Mouse (Mus musculus) limb, embryonic 11.5 days (tissue): ENCODE measurements around the gene Dhx40. TPM values are rescaled to one million over a fixed set of nuclear protein-coding genes. Genes with fewer than 3 reads are reported as not detected.
"Not testable (repeated sequence)": the region's sequence is repeated elsewhere in the genome, so short reads cannot be mapped to it uniquely, and the experiment has no call there.

Experiments used
- ATAC-seq: fragments of 200-750 bp; cut with Nextera tagmentation; 2 replicates; pipeline ENCODE4 v1.8.0; 2017; ENCODE audit warnings: low read depth; ENCODE audit not compliant: insufficient number of reproducible peaks, low FRiP score, low TSS enrichment
- DNase-seq: peaks from one replicate; pipeline ENCODE4 v3.0.0-alpha.2; 2015; ENCODE audit warnings: low spot score
- H3K27ac ChIP-seq: fragments of 300-500 bp; sonication (generic); replicated peaks from 2 replicates; pipeline ENCODE4 v1.5.1; 2014; ENCODE audit warnings: low read depth, mild to moderate bottlenecking, low read length
- H3K27me3 ChIP-seq: fragments of 300-500 bp; sonication (generic); 2 replicates; pipeline ENCODE4 v1.6.1; 2014; ENCODE audit warnings: mild to moderate bottlenecking, low read length, mixed read lengths; ENCODE audit not compliant: control insufficient read depth, insufficient read depth
- H3K36me3 ChIP-seq: fragments of 300-500 bp; sonication (generic); 2 replicates; pipeline ENCODE4 v1.6.1; 2014; ENCODE audit warnings: mild to moderate bottlenecking, low read length, moderate library complexity, mixed read lengths; ENCODE audit not compliant: control insufficient read depth, insufficient read depth
- H3K4me1 ChIP-seq: fragments of 300-500 bp; sonication (generic); 2 replicates; pipeline ENCODE4 v1.6.1; 2014; ENCODE audit warnings: low read length, mixed read lengths; ENCODE audit not compliant: control insufficient read depth, insufficient read depth
- H3K4me2 ChIP-seq: fragments of 300-500 bp; sonication (generic); 2 replicates; pipeline ENCODE4 v1.6.1; 2014; ENCODE audit warnings: low read depth, mild to moderate bottlenecking, moderate library complexity; ENCODE audit not compliant: severe bottlenecking
- H3K4me3 ChIP-seq: fragments of 300-500 bp; sonication (generic); 2 replicates; pipeline ENCODE4 v1.5.1; 2014; ENCODE audit warnings: low read depth, low read length
- H3K9ac ChIP-seq: fragments of 300-500 bp; sonication (generic); 2 replicates; pipeline ENCODE4 v1.6.1; 2014; ENCODE audit warnings: mild to moderate bottlenecking, low read length
- H3K9me3 ChIP-seq: fragments of 300-500 bp; sonication (generic); 2 replicates; pipeline ENCODE4 v1.6.1; 2016; ENCODE audit warnings: low read length; ENCODE audit not compliant: control insufficient read depth
- whole genome bisulfite sequencing: fragments of 180-500 bp; shearing (Covaris S2); extraction: QIAGEN DNeasy Blood & Tissue Kit; methylation state at CpG from one replicate; pipeline ENCODE4 v1.1.7; 2014; 5-methylcytosine and 5-hydroxymethylcytosine counted together
- polyA plus RNA-seq: library from polyadenylated mRNA; unstranded; fragments of >200 nt; fragmentation: Nextera tagmentation; extraction: Ambion mirVana; gene quantifications from 2 replicates; pipeline ENCODE4 v1.2.1, GENCODE M21; 2014

The Dhx40 gene
- polyA plus RNA-seq, 1 experiment from 2014 or later, result 43.8 TPM

DNA sequence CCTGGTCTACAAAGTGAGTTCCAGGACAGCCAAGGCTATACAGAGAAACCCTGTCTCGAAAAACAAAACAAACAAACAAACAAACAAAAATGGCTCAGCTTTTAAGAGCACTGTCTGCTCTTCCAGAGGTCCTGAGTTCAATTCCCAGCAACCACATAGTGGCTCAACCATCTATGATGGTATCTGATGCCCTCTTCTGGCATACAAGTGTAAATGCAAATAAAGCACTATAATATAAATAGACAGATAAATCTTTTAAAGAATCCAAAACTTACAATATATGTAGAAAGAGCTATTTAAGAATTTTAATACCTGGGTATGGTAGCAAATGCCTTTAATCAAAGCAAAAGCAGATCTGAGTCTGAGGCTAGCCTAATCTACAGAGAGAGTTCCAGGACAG is 69.2 kb downstream of the Dhx40 start:
- not testable (repeated sequence) for H3K4me1 ChIP-seq, H3K9me3 ChIP-seq, DNase-seq, H3K27me3 ChIP-seq, H3K4me2 ChIP-seq, H3K36me3 ChIP-seq, H3K27ac ChIP-seq, H3K9ac ChIP-seq, H3K4me3 ChIP-seq, ATAC-seq
- WGBS, result 65% methylated on average over 1 of the region's 1 CpGs

DNA sequence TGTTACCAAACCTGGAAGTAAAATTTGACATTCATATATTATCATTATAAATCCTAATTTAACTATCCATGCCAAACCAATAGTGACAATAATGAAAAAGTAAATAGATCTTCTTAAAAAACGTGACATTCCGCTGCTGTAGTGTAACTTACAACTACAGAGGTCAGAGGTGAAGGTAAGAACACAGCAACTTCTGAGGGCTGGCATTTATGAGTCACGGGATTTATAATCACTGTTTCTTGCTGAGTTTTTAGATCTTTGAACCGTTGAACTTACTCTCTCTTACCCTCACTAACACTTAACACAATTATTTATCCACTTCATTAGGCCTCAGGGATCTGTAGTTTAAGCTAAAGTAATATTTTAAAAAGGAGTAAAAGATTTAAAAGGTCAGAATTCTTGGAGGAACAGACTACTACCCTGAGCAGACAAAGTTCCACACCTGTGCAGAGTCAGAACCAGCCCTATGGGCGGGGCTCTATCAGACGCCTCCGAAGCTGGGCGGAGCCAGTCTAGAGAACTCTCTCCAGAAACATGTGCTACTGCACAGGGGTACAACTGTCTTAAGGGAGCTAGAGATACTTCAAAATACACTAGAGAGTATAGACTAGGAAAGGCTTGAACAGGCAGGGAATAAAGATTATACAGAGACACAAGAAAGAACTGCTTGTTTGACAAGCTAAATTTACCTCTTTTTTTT is 70.1 kb downstream of the Dhx40 start:
- no peaks in the 10 kb centered on the region for H3K27me3 ChIP-seq
- no peaks in the 10 kb centered on the region for H3K9me3 ChIP-seq
- no peak overlapping the region for H3K9ac ChIP-seq
- H3K4me2 ChIP-seq, result no peak overlapping the region
- no peaks in the 10 kb centered on the region for H3K4me1 ChIP-seq
- no peaks in the 10 kb centered on the region; the same call in 1 of the 2 replicates for H3K36me3 ChIP-seq
- WGBS, result 69% methylated on average over 8 of the region's 8 CpGs
- no peak overlapping the region for H3K4me3 ChIP-seq
- DNase-seq, result no peak
- no peak for ATAC-seq
- H3K27ac ChIP-seq, result no peak overlapping the region

DNA sequence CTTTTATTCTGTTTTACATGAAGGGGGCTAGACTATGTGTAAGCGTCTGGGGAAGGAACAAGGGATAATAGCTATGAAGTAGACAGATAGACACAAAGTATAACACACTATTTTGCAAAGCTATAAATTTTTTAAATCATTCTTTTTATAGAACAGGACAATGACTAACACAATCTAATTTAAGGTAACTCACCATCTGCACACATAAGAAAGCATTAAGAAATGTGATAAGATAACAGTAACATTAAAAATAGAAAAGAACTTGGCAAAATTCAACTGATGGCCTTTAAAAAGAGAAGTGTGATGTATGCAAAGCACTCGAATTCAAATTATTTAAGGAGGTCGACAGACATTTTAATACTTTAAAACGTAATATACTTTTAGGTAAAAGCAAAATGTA is 72.6 kb downstream of the Dhx40 start:
- H3K4me3 ChIP-seq, result no peak overlapping the region
- H3K4me1 ChIP-seq, result no peaks in the 10 kb centered on the region
- no peak overlapping the region for H3K9ac ChIP-seq
- no peaks in the 10 kb centered on the region for H3K27me3 ChIP-seq
- WGBS, result 92% methylated on average over 4 of the region's 4 CpGs
- H3K27ac ChIP-seq, result no peak overlapping the region
- DNase-seq (no peak), ATAC-seq (no peak)
- H3K9me3 ChIP-seq, result no peaks in the 10 kb centered on the region
- H3K4me2 ChIP-seq, result no peak overlapping the region
- H3K36me3 ChIP-seq, result no peaks in the 10 kb centered on the region; the same call in 1 of the 2 replicates

DNA sequence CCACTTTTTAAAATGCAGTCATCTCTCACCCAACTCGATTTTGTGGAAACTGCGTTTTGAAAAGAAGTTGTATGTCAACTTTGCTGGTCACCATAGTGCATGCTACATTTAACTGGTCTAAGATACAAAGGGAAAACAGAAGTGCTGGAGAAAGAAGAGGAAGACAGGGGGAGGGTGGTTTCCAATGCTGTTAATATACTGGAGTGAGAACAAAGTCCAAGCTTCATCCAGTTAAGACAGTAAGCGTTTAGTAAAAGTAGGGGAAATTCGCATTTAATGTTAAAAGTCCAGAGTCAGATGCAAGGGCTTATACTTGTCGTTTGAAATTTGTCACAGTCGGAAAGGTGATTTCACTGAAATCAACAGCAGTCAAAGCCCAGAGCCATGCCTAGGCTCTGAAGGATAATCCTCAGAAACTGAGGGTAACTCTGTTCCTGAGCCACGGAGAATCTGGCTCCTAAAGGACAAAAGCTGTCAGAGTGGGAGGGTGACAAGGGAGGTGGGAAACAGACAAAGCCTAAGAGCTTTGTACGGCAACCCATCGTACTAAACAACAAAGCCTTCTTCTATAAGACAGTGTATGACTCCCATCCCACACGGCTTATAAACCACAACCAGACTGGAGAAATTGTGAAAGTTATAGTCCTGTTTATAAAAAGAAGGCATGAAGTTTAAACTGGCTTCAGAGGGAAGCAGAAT is 73.2 kb downstream of the Dhx40 start:
- Histone ChIP-seq H3K9ac (no peak overlapping the region), H3K4me1 (no peaks in the 10 kb centered on the region), H3K4me2 (no peak overlapping the region), H3K4me3 (no peak overlapping the region), H3K27ac (no peak overlapping the region), H3K36me3 (no peaks in the 10 kb centered on the region; the same call in 1 of the 2 replicates), H3K9me3 (no peaks in the 10 kb centered on the region), H3K27me3 (no peaks in the 10 kb centered on the region)
- DNase-seq (no peak), ATAC-seq (no peak)
- 86% methylated on average over 10 of the region's 10 CpGs for WGBS

- Histone ChIP-seq H3K27me3 (no peaks in the 10 kb centered on the region), H3K27ac (no peak overlapping the region), H3K9ac (no peak overlapping the region), H3K36me3 (peaks cover 2% of the 10 kb centered on the region; the same call in 1 of the 2 replicates), H3K4me3 (no peak overlapping the region), H3K4me2 (no peak overlapping the region), H3K9me3 (no peaks in the 10 kb centered on the region), H3K4me1 (no peaks in the 10 kb centered on the region)
- ATAC-seq, result no peak
- DNase-seq, result no peak
- WGBS, result 90% methylated on average over 2 of the region's 2 CpGs
Measured at GRCm38 (mm10) chr11:86731443-86731842, 76.1 kb downstream of the Dhx40 start.

GRCm38 (mm10) chr11:86725607-86726006 is 81.9 kb downstream of the Dhx40 start:
- DNase-seq (no peak), ATAC-seq (no peak)
- H3K27me3 ChIP-seq, result no peaks in the 10 kb centered on the region
- no peak overlapping the region for H3K9ac ChIP-seq
- H3K4me1 ChIP-seq, result no peaks in the 10 kb centered on the region
- H3K27ac ChIP-seq, result no peak overlapping the region
- no peaks in the 10 kb centered on the region for H3K9me3 ChIP-seq
- no peak overlapping the region for H3K4me2 ChIP-seq
- H3K4me3 ChIP-seq, result no peak overlapping the region
- H3K36me3 ChIP-seq, result peaks cover 8% of the 10 kb centered on the region; the same call in 1 of the 2 replicates

GRCm38 (mm10) chr11:86724982-86725381 is 82.6 kb downstream of the Dhx40 start:
- no peaks in the 10 kb centered on the region for H3K9me3 ChIP-seq
- H3K4me3 ChIP-seq, result no peak overlapping the region
- peaks cover 8% of the 10 kb centered on the region; the same call in 1 of the 2 replicates for H3K36me3 ChIP-seq
- WGBS, result 95% methylated on average over 7 of the region's 7 CpGs
- ATAC-seq (no peak), DNase-seq (no peak)
- no peak overlapping the region for H3K4me2 ChIP-seq
- no peak overlapping the region for H3K27ac ChIP-seq
- no peaks in the 10 kb centered on the region for H3K27me3 ChIP-seq
- no peak overlapping the region for H3K9ac ChIP-seq
- H3K4me1 ChIP-seq, result no peaks in the 10 kb centered on the region

GRCm38 (mm10) chr11:86724004-86724403 is 83.5 kb downstream of the Dhx40 start:
- H3K4me1 ChIP-seq, result no peaks in the 10 kb centered on the region
- no peaks in the 10 kb centered on the region for H3K27me3 ChIP-seq
- ATAC-seq, result no peak
- no peak overlapping the region for H3K9ac ChIP-seq
- no peak overlapping the region for H3K27ac ChIP-seq
- H3K4me3 ChIP-seq, result no peak overlapping the region
- H3K4me2 ChIP-seq, result no peak overlapping the region
- 92% methylated on average over 3 of the region's 3 CpGs for WGBS
- H3K36me3 ChIP-seq, result peaks cover 13% of the 10 kb centered on the region
- H3K9me3 ChIP-seq, result no peaks in the 10 kb centered on the region
- no peak for DNase-seq
